In the genomic region with DNA sequence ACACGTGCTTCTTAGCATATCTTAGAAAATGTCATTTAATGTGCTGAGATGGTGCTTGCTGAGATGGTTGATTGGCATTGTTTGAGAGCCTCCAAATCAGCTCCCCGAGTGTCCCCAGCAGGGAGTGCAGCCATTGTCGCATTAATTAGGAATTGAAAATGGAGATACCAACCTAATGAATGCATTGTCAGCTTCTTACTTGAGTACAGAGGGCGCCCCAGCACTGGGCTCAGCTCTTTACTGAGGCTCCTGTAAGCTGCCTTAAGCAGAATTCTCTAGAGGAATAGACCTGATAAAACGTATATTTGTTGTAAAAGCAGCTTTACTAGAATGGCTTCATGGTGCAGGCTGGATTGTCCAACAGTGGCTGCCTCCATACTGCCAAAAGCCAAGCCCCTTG, we compare ENCODE assay signal across 9 mouse cellular contexts.
DNase-seq lines count a peak whose midpoint lies in the region; ATAC-seq lines count a peak whose summit lies in the region.
"Had no signal": no experiment of that assay in that cellular context is flagged by ENCODE, and none has a peak within 500 bp of the region (broad histone marks: within the 10 kb centered on the region; RNA-seq: fewer than 3 reads in every experiment).

No protein-coding gene starts in this region.

- no peaks in the 10 kb centered on the region for H3K9me3 ChIP-seq in forebrain, embryonic 11.5 days (ENCODE audit: control insufficient read depth, low read length)
- H3K9me3 ChIP-seq: limb, embryonic 10.5 days had no signal

- peak overlapping the region; percentile 5; the same call in 1 of the 2 replicates for H3K4me2 ChIP-seq in forebrain, embryonic 11.5 days (ENCODE audit: low read depth, low read length, severe bottlenecking)

- peaks cover 9% of the 10 kb centered on the region; the same call in 1 of the 2 replicates for H3K4me1 ChIP-seq in forebrain, embryonic 11.5 days (replicated peaks; ENCODE audit: control insufficient read depth, insufficient read depth, low read length)
- H3K4me1 ChIP-seq: limb, embryonic 10.5 days had no signal

- H3K27me3 ChIP-seq in forebrain, embryonic 11.5 days (ENCODE audit: control insufficient read depth, insufficient read depth, low read length) = no peaks in the 10 kb centered on the region

- no peak for ATAC-seq in forebrain, embryonic 11.5 days (replicated peaks; ENCODE audit: low FRiP score)
- ATAC-seq in erythroblast, adult 5-6 weeks (replicated peaks; ENCODE audit: low FRiP score, poor library complexity, severe bottlenecking) = no peak

- no peak overlapping the region for H3K27ac ChIP-seq in forebrain, embryonic 11.5 days (ENCODE audit: low read depth, low read length)
- H3K27ac ChIP-seq: limb, embryonic 10.5 days had no signal

- peak; percentile 34 for DNase-seq in layer of hippocampus, adult 11-12 months (ENCODE audit: low spot score)
- no peak for DNase-seq in layer of hippocampus, adult 9-10 months (ENCODE audit: low spot score)
- peak; percentile 58 for DNase-seq in forebrain, embryonic 11.5 days (ENCODE audit: low spot score)
- peak; percentile 14 to 65 for DNase-seq in layer of hippocampus, adult 18-20 months (ENCODE audit: low spot score in 2 of 2)
- DNase-seq in retina, embryonic 14.5 days (ENCODE audit: low spot score) = peak; percentile 76
- no peak for DNase-seq in ovary, postnatal 10 days (ENCODE audit: low spot score)
- DNase-seq: cerebellum, adult 8-10 months had no signal

- no peak overlapping the region for H3K4me3 ChIP-seq in forebrain, embryonic 11.5 days (ENCODE audit: low read depth, low read length)
- H3K4me3 ChIP-seq: limb, embryonic 10.5 days had no signal

- no peak overlapping the region for H3K9ac ChIP-seq in forebrain, embryonic 11.5 days (ENCODE audit: low read length)

- 2% methylated on average over 5 of the region's 5 CpGs for WGBS in forebrain, embryonic 11.5 days

- H3K36me3 ChIP-seq in forebrain, embryonic 11.5 days (ENCODE audit: control insufficient read depth, insufficient read depth, low read length) = no peaks in the 10 kb centered on the region
- H3K36me3 ChIP-seq: limb, embryonic 10.5 days had no signal

Comparison
In these comparisons a context has a peak if more than half of its experiments do, and no peak if none do; other contexts are left out.
1. DNase-seq: peak in layer of hippocampus, adult 11-12 months (single experiment), forebrain, embryonic 11.5 days (single experiment), layer of hippocampus, adult 18-20 months (2 of 2) and retina, embryonic 14.5 days (single experiment); none in layer of hippocampus, adult 9-10 months (single experiment) and ovary, postnatal 10 days (single experiment).